Mouse (Mus musculus): Measurements from ENCODE around the gene Rab3gap1.

Rab3gap1 gene

GRCm38 (mm10) chr1:127868300-127869261, at the start of gene Rab3gap1:
Rab3gap1 (plus strand) TSS chr1:127868773.
- peak; percentile 83 to 86 for DNase-seq (ENCODE audit: low spot score in 2 of 2)

GRCm38 (mm10) chr1:127827325-127827724, 41.2 kb upstream of the Rab3gap1 start:
- no peak for DNase-seq (ENCODE audit: low spot score in 2 of 2)

- no peak for DNase-seq (ENCODE audit: low spot score in 2 of 2)
Measured at GRCm38 (mm10) chr1:127830215-127830921, 38.2 kb upstream of the Rab3gap1 start.

GRCm38 (mm10) chr1:127833714-127834113, 34.9 kb upstream of the Rab3gap1 start:
- DNase-seq (ENCODE audit: low spot score in 2 of 2) = no peak

GRCm38 (mm10) chr1:127834202-127834601, 34.4 kb upstream of the Rab3gap1 start:
- no peak for DNase-seq (ENCODE audit: low spot score in 2 of 2)

GRCm38 (mm10) chr1:127836619-127837018, 32.0 kb upstream of the Rab3gap1 start:
- no peak for DNase-seq (ENCODE audit: low spot score in 2 of 2)

GRCm38 (mm10) chr1:127838602-127839001, 30.0 kb upstream of the Rab3gap1 start:
- no peak for DNase-seq (ENCODE audit: low spot score in 2 of 2)

GRCm38 (mm10) chr1:127845472-127845871, 23.1 kb upstream of the Rab3gap1 start:
- no peak for DNase-seq (ENCODE audit: low spot score in 2 of 2)

GRCm38 (mm10) chr1:127850075-127850610, 18.4 kb upstream of the Rab3gap1 start:
- no peak for DNase-seq (ENCODE audit: low spot score in 2 of 2)

- DNase-seq (ENCODE audit: low spot score in 2 of 2) = peak; percentile 39 to 42
Measured at GRCm38 (mm10) chr1:127854486-127855222, 13.9 kb upstream of the Rab3gap1 start, which contains the start of gene Map3k19. Map3k19 (minus strand) TSS chr1:127855031.

GRCm38 (mm10) chr1:127858945-127859648, 9.5 kb upstream of the Rab3gap1 start:
- DNase-seq (ENCODE audit: low spot score in 2 of 2) = no peak

GRCm38 (mm10) chr1:127859799-127860400, 8.7 kb upstream of the Rab3gap1 start:
- DNase-seq (ENCODE audit: low spot score in 2 of 2) = no peak

GRCm38 (mm10) chr1:127860492-127860891, 8.1 kb upstream of the Rab3gap1 start:
- DNase-seq (ENCODE audit: low spot score in 2 of 2) = no peak

- DNase-seq (ENCODE audit: low spot score in 2 of 2) = no peak
Measured at GRCm38 (mm10) chr1:127861900-127862299, 6.7 kb upstream of the Rab3gap1 start.

- no peak for DNase-seq (ENCODE audit: low spot score in 2 of 2)
Measured at GRCm38 (mm10) chr1:127863806-127864205, 4.8 kb upstream of the Rab3gap1 start.

GRCm38 (mm10) chr1:127869276-127869675, 703 bp downstream of the Rab3gap1 start:
- no peak for DNase-seq (ENCODE audit: low spot score in 2 of 2)

GRCm38 (mm10) chr1:127899401-127899800, 30.8 kb downstream of the Rab3gap1 start:
- DNase-seq (ENCODE audit: low spot score in 2 of 2) = no peak

GRCm38 (mm10) chr1:127904774-127905385, 36.3 kb downstream of the Rab3gap1 start:
- DNase-seq (ENCODE audit: low spot score in 2 of 2) = no peak

- no peak for DNase-seq (ENCODE audit: low spot score in 2 of 2)
Measured at GRCm38 (mm10) chr1:127913116-127913515, 44.5 kb downstream of the Rab3gap1 start.

- no peak for DNase-seq (ENCODE audit: low spot score in 2 of 2)
Measured at GRCm38 (mm10) chr1:127915316-127915715, 46.7 kb downstream of the Rab3gap1 start.
